Mouse (Mus musculus) small intestine, adult 2 months (tissue): Measurements from ENCODE around the gene Cox4i2. TPM values are rescaled to one million over a fixed set of nuclear protein-coding genes. Genes with fewer than 3 reads are reported as not detected.
A peak's percentile ranks its signal among the peaks of the same experiment; 100 is the strongest.

Experiments
- H3K27ac ChIP-seq: fragments of 200-500 bp; 2 replicates; pipeline ENCODE4 v1.5.1; 2012; ENCODE audit warnings: low read depth, low read length, control low read depth, inconsistent platforms; ENCODE audit not compliant: insufficient read depth
- H3K27me3 ChIP-seq: fragments of 200-500 bp; 2 replicates; pipeline ENCODE4 v1.6.1; 2012; ENCODE audit warnings: mild to moderate bottlenecking, moderate library complexity, low read length, inconsistent platforms; ENCODE audit not compliant: control insufficient read depth, insufficient read depth
- H3K36me3 ChIP-seq: fragments of 200-500 bp; 2 replicates; pipeline ENCODE4 v1.6.1; 2012; ENCODE audit warnings: mild to moderate bottlenecking, low read length, control low read depth, inconsistent platforms; ENCODE audit not compliant: control insufficient read depth, insufficient read depth
- H3K4me1 ChIP-seq: fragments of 200-500 bp; 2 replicates; pipeline ENCODE4 v1.6.1; 2012; ENCODE audit warnings: low read length, inconsistent platforms, mixed read lengths; ENCODE audit not compliant: control insufficient read depth, insufficient read depth, insufficient read length
- H3K4me3 ChIP-seq: fragments of 200-500 bp; 2 replicates; pipeline ENCODE4 v1.5.1; 2012; ENCODE audit warnings: low read depth, mild to moderate bottlenecking, control low read depth, inconsistent platforms, low read length, moderate library complexity
- CTCF ChIP-seq: fragments of 200-500 bp; IDR thresholded peaks from 2 replicates; pipeline ENCODE4 v1.5.1; 2012; ENCODE audit warnings: low read depth, mild to moderate bottlenecking, control low read depth, inconsistent platforms, low read length, moderate library complexity, mixed read lengths; ENCODE audit not compliant: insufficient replicate concordance, insufficient read length; ENCODE audit errors: extremely low read depth
- POLR2A ChIP-seq: fragments of 200-500 bp; IDR thresholded peaks from 2 replicates; pipeline ENCODE4 v1.6.1; 2012; ENCODE audit warnings: low read depth, mild to moderate bottlenecking, control low read depth, inconsistent platforms, low read length, moderate library complexity
- WGBS: fragments of 180-500 bp; shearing (Covaris S2); methylation state at CpG from one replicate; pipeline ENCODE4 v1.1.7; 2018; 5-methylcytosine and 5-hydroxymethylcytosine counted together
- polyA plus RNA-seq: library from polyadenylated mRNA; depleted of rRNA; stranded (reverse); fragments of >200 nt; gene quantifications from 2 replicates; pipeline ENCODE4 v1.2.3, GENCODE M21; 2012

Cox4i2 gene
- polyA plus RNA-seq, 1 experiment: 1.7 TPM

DNA sequence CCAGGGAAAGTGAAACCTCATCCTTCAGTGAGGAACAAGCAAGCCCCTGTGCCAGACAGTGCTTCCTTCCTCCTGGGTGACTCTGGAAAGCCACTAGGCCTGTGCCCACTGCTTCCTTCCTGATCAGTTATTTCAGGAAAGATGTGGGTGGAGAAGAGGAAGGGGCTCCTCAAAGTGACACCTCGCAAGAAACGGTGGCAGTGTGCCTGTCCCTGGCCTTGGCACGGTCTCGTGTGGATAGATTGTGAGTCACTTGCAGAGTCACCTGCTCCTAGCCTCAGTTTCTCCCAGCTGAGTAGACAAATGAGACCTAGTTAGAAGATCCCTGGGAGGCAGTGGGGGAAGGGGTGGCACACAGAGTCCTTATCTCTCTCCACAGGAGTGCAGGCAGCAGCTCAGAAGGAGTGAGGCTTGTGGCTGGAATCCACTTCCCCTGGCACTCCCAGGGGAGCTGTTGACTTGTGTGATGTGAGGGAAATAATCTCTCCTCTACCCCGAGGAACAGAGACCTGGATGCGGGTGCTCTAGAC, 35.0 kb downstream of the Cox4i2 start:
- Histone ChIP-seq H3K36me3 (no peaks in the 10 kb centered on the region), H3K4me1 (peaks cover 15% of the 10 kb centered on the region; the same call in 1 of the 2 replicates), H3K4me3 (no peak overlapping the region), H3K27me3 (no peaks in the 10 kb centered on the region), H3K27ac (peak overlapping the region; percentile 39; the same call in 1 of the 2 replicates)
- WGBS: 44% methylated on average over 6 of the region's 6 CpGs
- no peak for TF ChIP-seq CTCF

GRCm38 (mm10) chr2:152789591-152789999, 35.6 kb downstream of the Cox4i2 start:
- no peaks in the 10 kb centered on the region for H3K27me3 ChIP-seq
- H3K36me3 ChIP-seq: no peaks in the 10 kb centered on the region
- WGBS: 32% methylated on average over 4 of the region's 4 CpGs
- no peak overlapping the region for H3K4me3 ChIP-seq
- TF ChIP-seq POLR2A (no peak), CTCF (no peak)
- peak overlapping the region; percentile 39 for H3K27ac ChIP-seq
- H3K4me1 ChIP-seq: peaks cover 15% of the 10 kb centered on the region; the same call in 1 of the 2 replicates

DNA sequence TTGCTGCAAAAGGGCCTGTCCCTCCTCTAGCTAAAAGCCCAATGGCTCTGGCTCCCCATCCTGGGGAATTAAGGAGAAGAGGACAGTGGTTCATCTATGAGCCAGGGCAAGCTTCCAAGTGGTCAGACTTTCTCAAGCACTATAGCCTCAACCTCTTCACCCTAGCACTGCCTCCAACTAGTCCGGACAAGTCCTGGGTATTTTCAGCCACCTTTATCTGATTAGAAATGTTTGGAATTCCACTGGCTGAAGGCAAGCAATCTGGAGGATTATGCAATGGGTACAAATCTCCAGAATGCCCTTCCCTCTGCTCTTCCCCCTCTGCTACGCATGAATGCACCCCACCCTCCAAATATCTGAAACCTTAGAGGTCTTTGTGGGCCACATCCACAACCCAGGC, 38.5 kb downstream of the Cox4i2 start:
- Histone ChIP-seq H3K36me3 (no peaks in the 10 kb centered on the region), H3K27ac (no peak overlapping the region), H3K4me3 (no peak overlapping the region), H3K4me1 (peaks cover 13% of the 10 kb centered on the region; the same call in 1 of the 2 replicates), H3K27me3 (no peaks in the 10 kb centered on the region)
- no peak for TF ChIP-seq POLR2A
- no peak for TF ChIP-seq CTCF
- 45% methylated on average over 2 of the region's 2 CpGs for WGBS

- Histone ChIP-seq H3K27me3 (no peaks in the 10 kb centered on the region), H3K4me3 (no peak overlapping the region), H3K4me1 (peaks cover 13% of the 10 kb centered on the region; the same call in 1 of the 2 replicates), H3K27ac (no peak overlapping the region), H3K36me3 (no peaks in the 10 kb centered on the region)
- WGBS: 85% methylated on average over 5 of the region's 5 CpGs
- TF ChIP-seq CTCF: no peak
- TF ChIP-seq POLR2A: no peak
These were observed 39.4 kb downstream of the Cox4i2 start for GRCm38 (mm10) chr2:152793381-152793780.

DNA sequence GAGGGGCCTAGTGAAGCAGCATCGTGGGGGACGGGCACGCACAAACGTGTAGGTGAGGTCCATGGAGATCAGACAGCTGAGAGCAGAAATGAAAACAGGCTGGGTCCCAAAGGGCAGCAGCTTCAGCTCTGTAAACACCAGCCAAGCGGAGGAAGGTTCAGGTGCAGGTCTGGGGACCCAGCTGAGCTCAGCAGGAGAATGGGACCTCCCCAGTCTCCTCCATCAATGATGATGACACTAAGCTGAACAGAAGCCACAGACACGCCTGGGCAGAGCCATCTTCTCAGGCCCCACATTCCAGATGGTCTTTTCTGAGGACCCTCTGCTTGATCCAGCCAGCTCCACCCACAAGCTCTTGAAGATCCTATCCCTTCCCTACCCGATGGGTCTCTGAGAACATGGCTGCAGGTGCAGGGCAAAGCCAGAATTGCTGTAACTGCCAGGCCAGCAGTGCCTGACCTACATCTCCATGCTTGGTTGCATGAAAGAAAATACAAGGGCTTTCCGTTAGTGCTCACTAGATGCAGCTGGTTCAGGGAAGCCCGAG, 40.4 kb downstream of the Cox4i2 start:
- Histone ChIP-seq H3K27me3 (no peaks in the 10 kb centered on the region), H3K27ac (no peak overlapping the region), H3K36me3 (no peaks in the 10 kb centered on the region), H3K4me1 (peaks cover 7% of the 10 kb centered on the region; the same call in 1 of the 2 replicates), H3K4me3 (no peak overlapping the region)
- TF ChIP-seq POLR2A (no peak), CTCF (no peak)
- WGBS: 85% methylated on average over 9 of the region's 9 CpGs

- no peaks in the 10 kb centered on the region for H3K4me1 ChIP-seq
- 88% methylated on average over 1 of the region's 1 CpGs for WGBS
- TF ChIP-seq POLR2A (no peak), CTCF (no peak)
- H3K27ac ChIP-seq: no peak overlapping the region
- no peaks in the 10 kb centered on the region for H3K36me3 ChIP-seq
- H3K4me3 ChIP-seq: no peak overlapping the region
- H3K27me3 ChIP-seq: no peaks in the 10 kb centered on the region
These were observed 43.6 kb downstream of the Cox4i2 start for GRCm38 (mm10) chr2:152797589-152797988.

GRCm38 (mm10) chr2:152799954-152800761, 46.2 kb downstream of the Cox4i2 start:
- Histone ChIP-seq H3K27me3 (no peaks in the 10 kb centered on the region), H3K27ac (no peak overlapping the region), H3K4me1 (peaks cover 11% of the 10 kb centered on the region), H3K36me3 (no peaks in the 10 kb centered on the region), H3K4me3 (no peak overlapping the region)
- 43% methylated on average over 7 of the region's 7 CpGs for WGBS
- TF ChIP-seq POLR2A (no peak), CTCF (no peak)
